Mouse (Mus musculus): ENCODE data around the gene Shld1. TPM values are rescaled to one million over a fixed set of nuclear protein-coding genes. Genes with fewer than 3 reads are reported as not detected.
A peak's percentile ranks its signal among the peaks of the same experiment; 100 is the strongest.

The Shld1 gene
- total and polyA plus RNA-seq, 2 experiments, result 8.7 to 14.1 TPM

- Histone ChIP-seq H3K79me2 (ENCODE audit: control insufficient read depth, insufficient read depth, low read length) (no peaks in the 10 kb centered on the region), H3K4me3 (ENCODE audit: insufficient read depth, low read depth, low read length) (no peak overlapping the region), H3K4me1 (ENCODE audit: control insufficient read depth, insufficient read depth, low read length) (no peaks in the 10 kb centered on the region), H3K36me3 (ENCODE audit: control insufficient read depth, insufficient read depth, low read length) (no peaks in the 10 kb centered on the region), H3K9ac (ENCODE audit: low read depth, low read length) (no peak overlapping the region), H3K27ac (replicated peaks; ENCODE audit: insufficient read depth, low read depth, low read length) (no peak overlapping the region), H3K27me3 (ENCODE audit: control insufficient read depth, insufficient read depth, low read length) (no peaks in the 10 kb centered on the region)
- no peak for TF ChIP-seq POLR2A (IDR thresholded peaks at IDR 0.05; ENCODE audit: extremely low read depth, insufficient read depth, low read length)
- TF ChIP-seq CTCF (IDR thresholded peaks at IDR 0.05; ENCODE audit: low read depth, low read length), result no peak
- WGBS, result 87% methylated on average over 3 of the region's 3 CpGs
- DNase-seq (ENCODE audit: extremely low read depth, low read depth, low spot score), result no peak
Measured at GRCm38 (mm10) chr2:132753137-132753536, 66.4 kb downstream of the Shld1 start.

GRCm38 (mm10) chr2:132757911-132758310 lies 71.2 kb downstream of the Shld1 start:
- H3K27me3 ChIP-seq (ENCODE audit: control insufficient read depth, insufficient read depth, low read length), result no peaks in the 10 kb centered on the region
- 82% methylated on average over 5 of the region's 5 CpGs for WGBS
- DNase-seq (ENCODE audit: extremely low read depth, low read depth, low spot score), result no peak
- H3K9ac ChIP-seq (ENCODE audit: low read depth, low read length), result no peak overlapping the region
- no peak overlapping the region for H3K27ac ChIP-seq (replicated peaks; ENCODE audit: insufficient read depth, low read depth, low read length)
- no peaks in the 10 kb centered on the region for H3K79me2 ChIP-seq (ENCODE audit: control insufficient read depth, insufficient read depth, low read length)
- TF ChIP-seq POLR2A (IDR thresholded peaks at IDR 0.05; ENCODE audit: extremely low read depth, insufficient read depth, low read length) (no peak), CTCF (IDR thresholded peaks at IDR 0.05; ENCODE audit: low read depth, low read length) (no peak)
- no peak overlapping the region for H3K4me3 ChIP-seq (ENCODE audit: insufficient read depth, low read depth, low read length)
- no peaks in the 10 kb centered on the region for H3K36me3 ChIP-seq (ENCODE audit: control insufficient read depth, insufficient read depth, low read length)
- no peaks in the 10 kb centered on the region for H3K4me1 ChIP-seq (ENCODE audit: control insufficient read depth, insufficient read depth, low read length)

GRCm38 (mm10) chr2:132770822-132771221 lies 84.1 kb downstream of the Shld1 start:
- Histone ChIP-seq H3K9ac (ENCODE audit: low read depth, low read length) (no peak overlapping the region), H3K36me3 (ENCODE audit: control insufficient read depth, insufficient read depth, low read length) (no peaks in the 10 kb centered on the region), H3K4me3 (ENCODE audit: insufficient read depth, low read depth, low read length) (no peak overlapping the region), H3K79me2 (ENCODE audit: control insufficient read depth, insufficient read depth, low read length) (no peaks in the 10 kb centered on the region), H3K4me1 (ENCODE audit: control insufficient read depth, insufficient read depth, low read length) (no peaks in the 10 kb centered on the region), H3K27me3 (ENCODE audit: control insufficient read depth, insufficient read depth, low read length) (no peaks in the 10 kb centered on the region), H3K27ac (replicated peaks; ENCODE audit: insufficient read depth, low read depth, low read length) (no peak overlapping the region)
- 54% methylated on average over 1 of the region's 1 CpGs for WGBS
- TF ChIP-seq POLR2A (IDR thresholded peaks at IDR 0.05; ENCODE audit: extremely low read depth, insufficient read depth, low read length), result no peak
- TF ChIP-seq CTCF (IDR thresholded peaks at IDR 0.05; ENCODE audit: low read depth, low read length), result no peak
- no peak for DNase-seq (ENCODE audit: extremely low read depth, low read depth, low spot score)

GRCm38 (mm10) chr2:132780978-132781377 lies 94.2 kb downstream of the Shld1 start, which contains the start of gene Chgb:
Gene Chgb, plus strand, starts transcription at chr2:132781278.
- TF ChIP-seq CTCF (IDR thresholded peaks at IDR 0.05; ENCODE audit: low read depth, low read length) (no peak), POLR2A (IDR thresholded peaks at IDR 0.05; ENCODE audit: extremely low read depth, insufficient read depth, low read length) (no peak)
- 19% methylated on average over 4 of the region's 4 CpGs for WGBS
- H3K27me3 ChIP-seq (ENCODE audit: control insufficient read depth, insufficient read depth, low read length), result peaks cover 4% of the 10 kb centered on the region
- H3K4me3 ChIP-seq (ENCODE audit: insufficient read depth, low read depth, low read length), result no peak within 1 kb of the TSS
- DNase-seq (ENCODE audit: extremely low read depth, low read depth, low spot score), result no peak
- H3K79me2 ChIP-seq (ENCODE audit: control insufficient read depth, insufficient read depth, low read length), result no peaks in the 10 kb centered on the region
- H3K9ac ChIP-seq (ENCODE audit: low read depth, low read length), result no peak within 1 kb of the TSS
- no peak within 1 kb of the TSS for H3K27ac ChIP-seq (replicated peaks; ENCODE audit: insufficient read depth, low read depth, low read length)
- no peaks in the 10 kb centered on the region for H3K36me3 ChIP-seq (ENCODE audit: control insufficient read depth, insufficient read depth, low read length)
- no peaks in the 10 kb centered on the region for H3K4me1 ChIP-seq (ENCODE audit: control insufficient read depth, insufficient read depth, low read length)

GRCm38 (mm10) chr2:132781439-132782068 lies 94.8 kb downstream of the Shld1 start:
- Histone ChIP-seq H3K79me2 (ENCODE audit: control insufficient read depth, insufficient read depth, low read length) (no peaks in the 10 kb centered on the region), H3K4me3 (ENCODE audit: insufficient read depth, low read depth, low read length) (no peak overlapping the region), H3K9ac (ENCODE audit: low read depth, low read length) (no peak overlapping the region), H3K27me3 (ENCODE audit: control insufficient read depth, insufficient read depth, low read length) (peaks cover 4% of the 10 kb centered on the region), H3K27ac (replicated peaks; ENCODE audit: insufficient read depth, low read depth, low read length) (no peak overlapping the region), H3K4me1 (ENCODE audit: control insufficient read depth, insufficient read depth, low read length) (no peaks in the 10 kb centered on the region), H3K36me3 (ENCODE audit: control insufficient read depth, insufficient read depth, low read length) (no peaks in the 10 kb centered on the region)
- no peak for TF ChIP-seq POLR2A (IDR thresholded peaks at IDR 0.05; ENCODE audit: extremely low read depth, insufficient read depth, low read length)
- peak; percentile 16 for DNase-seq (ENCODE audit: extremely low read depth, low read depth, low spot score)
- WGBS, result 2% methylated on average over 41 of the region's 41 CpGs

- WGBS, result 64% methylated on average over 6 of the region's 6 CpGs
- TF ChIP-seq CTCF (IDR thresholded peaks at IDR 0.05; ENCODE audit: low read depth, low read length), result no peak
- no peak for TF ChIP-seq POLR2A (IDR thresholded peaks at IDR 0.05; ENCODE audit: extremely low read depth, insufficient read depth, low read length)
Measured at GRCm38 (mm10) chr2:132784039-132784438, 97.3 kb downstream of the Shld1 start.

More at GRCm38 (mm10) chr2:132784039-132784438, 97.3 kb downstream of the Shld1 start:
- no peaks in the 10 kb centered on the region for H3K4me1 ChIP-seq (ENCODE audit: control insufficient read depth, insufficient read depth, low read length)
- no peaks in the 10 kb centered on the region for H3K79me2 ChIP-seq (ENCODE audit: control insufficient read depth, insufficient read depth, low read length)
- no peak overlapping the region for H3K27ac ChIP-seq (replicated peaks; ENCODE audit: insufficient read depth, low read depth, low read length)
- no peak for DNase-seq (ENCODE audit: extremely low read depth, low read depth, low spot score)
- no peak overlapping the region for H3K4me3 ChIP-seq (ENCODE audit: insufficient read depth, low read depth, low read length)
- peaks cover 4% of the 10 kb centered on the region for H3K27me3 ChIP-seq (ENCODE audit: control insufficient read depth, insufficient read depth, low read length)
- H3K36me3 ChIP-seq (ENCODE audit: control insufficient read depth, insufficient read depth, low read length), result no peaks in the 10 kb centered on the region
- H3K9ac ChIP-seq (ENCODE audit: low read depth, low read length), result no peak overlapping the region
